Mouse (Mus musculus) adipocyte (in vitro differentiated cells): ENCODE data around the gene Zfp462.

Source experiments
- DNase-seq: peaks from one replicate; pipeline ENCODE4 v3.0.0-alpha.2; 2016; ENCODE audit warnings: low spot score

Zfp462 gene

DNA sequence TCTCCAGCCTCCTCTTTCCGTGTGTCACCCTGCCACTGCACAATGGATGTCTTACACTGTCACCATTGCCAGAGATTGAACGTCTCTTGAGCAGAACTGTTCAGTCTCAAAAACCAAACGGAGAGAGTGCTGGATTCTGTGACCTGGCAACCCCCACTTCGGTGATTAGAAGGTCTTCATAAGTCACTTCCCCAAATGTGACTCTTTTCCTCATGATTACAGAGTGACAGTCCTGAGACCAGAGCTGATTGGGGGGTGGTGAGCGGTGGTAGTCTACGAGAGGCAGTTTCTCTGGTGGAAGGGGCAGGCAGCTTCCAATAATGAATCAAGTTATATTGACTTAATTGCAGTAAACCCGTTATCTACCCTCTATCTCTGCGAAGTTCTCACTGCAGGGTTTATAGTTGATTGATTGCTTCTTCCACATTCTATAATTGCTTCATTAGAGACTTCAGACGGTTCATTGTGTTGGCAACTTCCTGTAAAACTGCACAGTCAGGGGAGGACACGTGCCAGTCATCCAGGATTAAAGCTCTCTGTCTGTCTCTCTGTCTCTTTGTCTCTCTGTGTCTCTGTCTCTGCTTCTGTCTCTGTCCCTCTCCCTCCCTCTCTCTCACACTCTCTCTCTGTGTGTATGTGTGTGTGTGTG lies 173.1 kb downstream of the Zfp462 start:
- DNase-seq: no peak

DNA sequence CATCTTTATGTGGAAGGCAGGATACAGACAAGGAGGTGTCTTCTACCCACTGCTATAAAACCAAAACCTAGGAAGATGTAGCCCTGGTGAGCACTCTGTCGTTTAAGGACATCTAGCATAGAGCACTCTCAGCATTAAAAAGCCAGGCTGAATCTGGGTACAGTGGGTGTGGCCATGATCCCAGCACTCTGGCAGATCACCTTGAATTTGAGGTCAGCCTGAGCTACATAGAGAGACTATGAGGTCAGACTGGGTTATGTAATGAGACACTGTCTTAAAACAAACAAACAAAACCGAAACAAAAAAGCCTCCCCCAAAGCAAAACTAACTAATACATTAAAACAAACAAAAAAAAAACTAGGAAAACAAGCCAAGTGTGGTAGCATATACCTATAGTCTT lies 176.3 kb downstream of the Zfp462 start:
- DNase-seq: no peak

DNA sequence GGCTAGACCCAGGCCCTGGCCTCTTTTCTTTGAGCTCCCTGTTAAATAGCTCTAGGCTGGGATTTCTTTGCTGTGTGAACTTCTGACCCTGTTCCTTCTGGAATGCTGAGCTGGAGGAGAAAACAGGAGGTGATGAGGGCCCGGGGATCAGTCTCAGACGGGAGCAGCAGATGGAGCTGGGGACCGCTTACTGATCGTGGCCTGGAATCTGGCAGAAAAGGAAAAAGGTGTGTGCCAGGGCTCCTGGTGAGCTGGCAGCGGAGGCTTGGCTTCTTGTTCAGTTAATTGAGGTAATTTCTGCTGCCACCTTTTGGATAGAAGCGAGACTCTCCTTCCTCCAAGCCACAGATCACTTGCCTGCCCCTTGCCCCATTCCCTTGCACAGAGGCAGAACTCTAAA lies 177.1 kb downstream of the Zfp462 start:
- peak; percentile 40 for DNase-seq

DNA sequence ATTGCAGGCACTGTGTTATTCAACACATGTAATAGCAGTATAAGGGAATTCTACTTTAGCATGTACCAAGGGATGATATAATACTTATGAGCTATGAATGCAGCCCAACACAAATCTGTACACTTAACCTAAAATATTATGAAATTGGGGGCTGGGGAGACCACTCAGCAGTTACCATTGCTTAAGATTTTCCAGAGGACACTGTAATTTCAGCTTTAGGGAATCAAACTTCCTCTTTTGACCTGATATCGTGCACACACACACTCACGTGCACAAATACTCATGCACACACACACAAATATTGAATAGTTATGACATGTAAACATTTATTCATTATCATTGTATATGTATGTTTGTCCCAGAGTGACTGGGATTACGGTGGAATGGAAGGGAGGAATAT lies 179.3 kb downstream of the Zfp462 start:
- DNase-seq: no peak

DNA sequence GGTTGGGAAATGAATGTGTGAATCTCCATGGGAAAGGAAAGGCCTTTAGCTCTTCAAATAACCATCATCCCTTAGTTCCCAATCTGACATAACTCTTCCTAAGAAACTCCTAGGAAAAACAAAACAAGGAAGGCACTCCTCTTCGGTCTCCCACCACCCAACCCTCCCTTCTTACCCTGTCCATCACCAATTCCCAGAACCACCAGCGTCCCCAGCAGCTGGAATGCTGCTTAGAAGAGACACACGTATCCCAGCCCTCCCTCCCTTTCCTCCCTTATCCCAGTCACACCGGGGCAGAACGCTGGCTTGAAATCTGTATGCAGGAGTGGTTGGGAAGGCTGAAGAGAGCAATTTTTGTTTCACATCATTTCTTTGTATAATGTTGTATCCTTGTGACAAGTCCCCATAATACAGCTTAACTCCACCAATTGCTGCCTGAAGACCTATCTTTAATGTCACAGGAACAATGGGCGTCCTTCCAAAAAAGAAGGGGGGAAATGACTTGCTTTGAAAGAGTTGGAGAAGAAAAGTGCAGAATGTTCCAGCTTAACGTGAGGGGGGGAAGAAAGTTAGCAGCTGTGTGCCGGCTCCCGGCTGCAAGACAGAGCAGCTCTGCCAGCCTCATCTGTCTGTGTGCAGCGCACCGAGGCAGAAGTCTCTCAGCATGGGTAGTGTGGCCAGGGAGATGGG lies 180.3 kb downstream of the Zfp462 start:
- DNase-seq: peak; percentile 28

DNA sequence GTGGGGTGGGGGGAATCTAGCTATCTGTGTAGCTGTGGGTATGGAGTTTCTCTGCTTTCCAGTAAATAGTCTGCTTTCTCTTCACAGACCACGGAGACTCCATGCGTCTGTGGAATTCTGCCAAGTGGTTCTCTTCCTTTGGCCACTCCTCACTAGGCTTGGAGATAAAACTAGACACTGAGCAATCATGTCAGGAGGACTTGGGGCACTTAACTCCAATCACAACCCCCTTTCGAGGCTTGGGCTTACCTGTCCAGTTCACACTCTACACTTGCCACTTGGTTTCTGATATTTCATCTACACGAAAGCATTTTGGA lies 180.8 kb downstream of the Zfp462 start:
- DNase-seq: no peak

DNA sequence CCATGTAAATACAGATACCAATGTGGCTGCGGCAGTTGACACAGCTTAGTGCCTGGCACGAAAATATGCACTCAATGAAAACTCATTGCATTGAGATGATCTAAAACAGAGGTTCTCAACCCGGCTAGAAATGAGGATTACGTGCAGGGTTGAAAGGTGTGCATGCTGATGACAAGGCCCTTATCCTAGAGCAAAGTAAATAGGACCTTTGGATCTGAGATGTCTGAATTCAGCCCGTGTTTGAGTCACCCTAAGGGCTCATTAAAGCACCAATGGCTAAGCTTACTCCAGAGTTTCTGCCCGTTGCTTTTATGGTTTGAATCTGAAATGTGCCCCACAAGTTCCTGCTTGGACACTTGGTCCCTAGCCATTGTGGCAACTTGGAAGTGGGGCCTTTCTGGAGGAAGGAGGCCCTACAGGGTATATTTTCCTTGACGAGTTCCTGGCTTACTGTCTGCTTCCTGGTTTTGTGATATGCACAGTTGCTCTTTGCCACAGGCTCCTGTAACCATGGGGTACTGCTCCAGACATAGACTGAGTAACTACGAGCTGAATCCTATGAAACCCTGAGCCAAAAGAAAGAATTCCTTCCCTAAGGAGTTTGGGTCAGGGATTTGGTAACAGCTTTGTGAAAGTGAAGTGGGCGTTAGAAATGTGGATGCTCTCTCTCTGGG lies 182.5 kb downstream of the Zfp462 start:
- DNase-seq: no peak

DNA sequence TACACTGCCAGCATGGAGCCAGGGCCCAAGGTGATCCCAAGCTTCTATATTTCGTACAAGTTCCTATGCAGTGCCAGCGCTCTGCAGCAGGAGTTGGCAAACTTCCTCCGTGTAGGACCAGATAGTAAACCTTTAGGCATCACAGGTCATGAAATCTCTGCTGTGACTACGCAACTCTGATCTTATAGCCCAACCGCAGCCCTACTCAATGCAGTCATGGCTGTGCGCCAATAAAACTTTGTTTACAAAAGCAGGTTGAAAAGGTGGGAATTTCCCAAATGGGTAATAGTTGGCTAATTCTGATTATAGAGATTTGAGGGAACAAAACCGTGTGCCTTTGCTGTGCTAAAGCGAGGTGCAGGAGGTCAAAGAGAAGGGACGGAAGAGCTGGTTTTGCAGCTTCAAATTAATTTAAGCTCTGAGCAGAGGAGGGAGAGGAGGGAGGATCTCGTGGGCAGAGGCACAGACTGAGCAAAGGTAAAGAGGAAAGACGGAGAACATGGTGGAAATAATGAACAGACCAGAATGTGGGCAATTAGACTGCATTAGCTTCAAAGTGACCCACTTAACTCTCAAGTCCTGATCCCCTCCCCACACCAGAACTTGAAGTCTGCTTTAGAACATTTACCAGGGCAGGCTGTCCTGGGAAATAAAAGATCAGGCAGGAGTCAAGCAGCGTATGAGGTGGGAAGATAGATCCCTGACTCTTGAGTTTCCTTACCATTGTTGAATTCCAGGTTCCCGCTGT lies 183.4 kb downstream of the Zfp462 start:
- no peak for DNase-seq
